Mouse (Mus musculus) gastrocnemius, adult 2 months (tissue): Measurements from ENCODE around the gene D130040H23Rik. TPM values are rescaled to one million over a fixed set of nuclear protein-coding genes. Genes with fewer than 3 reads are reported as not detected.
A peak's percentile ranks its signal among the peaks of the same experiment; 100 is the strongest.
"Not testable (repeated sequence)": the region's sequence is repeated elsewhere in the genome, so short reads cannot be mapped to it uniquely, and the experiment has no call there.

Experiments used
- DNase-seq: peaks from one replicate; pipeline ENCODE4 v3.0.0; 2022
- H3K27ac ChIP-seq: fragments of 200-600 bp; 2 replicates; pipeline ENCODE4 v1.8.1; 2022; ENCODE audit warnings: mild to moderate bottlenecking
- H3K4me3 ChIP-seq: fragments of 200-600 bp; 2 replicates; pipeline ENCODE4 v1.8.1; 2022; ENCODE audit warnings: mild to moderate bottlenecking, moderate library complexity
- CTCF ChIP-seq: fragments of 200-600 bp; IDR thresholded peaks from 2 replicates; pipeline ENCODE4 v1.8.1; 2022; ENCODE audit warnings: antibody characterized with exemption, mild to moderate bottlenecking, moderate library complexity
- intact Hi-C: fragments of 180-260 bp; cut with DNase I; formaldehyde crosslinking; loops from one replicate; pipeline ENCODE4 v1.15.1; 2025
- long read RNA-seq, 2 experiments: library from polyadenylated mRNA; stranded (forward); transcript quantifications; one replicate each; pipeline ENCODE4 v2.0.0; 2021
- total RNA-seq, 2 experiments: library from RNA; stranded (reverse); gene quantifications; 2 replicates each; pipeline ENCODE4 v1.2.3; 2021

The D130040H23Rik gene
- under 1 TPM in 1 of 2 experiments, not detected in 1; 0.20 TPM for total RNA-seq
- long read RNA-seq, experiment 1, result 0 reads
- long read RNA-seq, experiment 2, result 0 reads

- peak; percentile 60 for DNase-seq
- Histone ChIP-seq H3K4me3 (peak within 1 kb of the TSS; percentile 82), H3K27ac (peak within 1 kb of the TSS; percentile 76)
- intact Hi-C loops, result no loop called here
- no peak for TF ChIP-seq CTCF
Measured at GRCm38 (mm10) chr8:69270386-69271202, at the start of gene D130040H23Rik. Gene D130040H23Rik, plus strand, starts transcription at chr8:69271080.

- no peak for DNase-seq
- no peak overlapping the region for H3K4me3 ChIP-seq
- TF ChIP-seq CTCF, result no peak
- intact Hi-C loops, result no loop called here
- H3K27ac ChIP-seq, result no peak overlapping the region
Measured at GRCm38 (mm10) chr8:69242541-69242940, 28.3 kb upstream of the D130040H23Rik start.

DNA sequence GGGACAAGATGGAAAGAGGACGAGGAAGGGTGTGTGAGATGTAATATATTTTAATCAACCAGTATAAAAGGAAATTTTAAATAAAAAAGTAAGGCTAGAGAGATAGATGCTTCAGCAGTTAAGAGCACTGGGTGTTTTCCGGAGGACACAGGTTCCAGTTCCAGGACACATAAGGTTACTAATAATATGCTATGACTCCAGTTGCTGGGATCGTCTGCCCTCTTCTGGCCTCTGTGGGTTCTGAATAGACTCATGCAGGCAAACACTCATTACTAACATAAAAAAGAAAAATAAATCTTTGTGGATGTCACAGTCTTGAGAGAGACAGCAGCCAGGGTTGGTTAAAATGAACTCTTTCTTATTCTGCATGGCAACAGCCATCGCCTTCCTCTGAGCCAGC is 2.4 kb upstream of the D130040H23Rik start:
- H3K27ac ChIP-seq, result no peak overlapping the region
- TF ChIP-seq CTCF, result peak; percentile 42
- H3K4me3 ChIP-seq, result no peak overlapping the region
- DNase-seq, result no peak
- intact Hi-C loops, result loop anchor here (5.0 kb wide), 1 partner anchor 151 kb away; no protein-coding TSS in a partner anchor

GRCm38 (mm10) chr8:69271203-69271554 is 299 bp downstream of the D130040H23Rik start:
- H3K27ac ChIP-seq, result peak overlapping the region; percentile 76
- TF ChIP-seq CTCF, result no peak
- intact Hi-C loops, result no loop called here
- H3K4me3 ChIP-seq, result peak overlapping the region; percentile 82
- no peak for DNase-seq

DNA sequence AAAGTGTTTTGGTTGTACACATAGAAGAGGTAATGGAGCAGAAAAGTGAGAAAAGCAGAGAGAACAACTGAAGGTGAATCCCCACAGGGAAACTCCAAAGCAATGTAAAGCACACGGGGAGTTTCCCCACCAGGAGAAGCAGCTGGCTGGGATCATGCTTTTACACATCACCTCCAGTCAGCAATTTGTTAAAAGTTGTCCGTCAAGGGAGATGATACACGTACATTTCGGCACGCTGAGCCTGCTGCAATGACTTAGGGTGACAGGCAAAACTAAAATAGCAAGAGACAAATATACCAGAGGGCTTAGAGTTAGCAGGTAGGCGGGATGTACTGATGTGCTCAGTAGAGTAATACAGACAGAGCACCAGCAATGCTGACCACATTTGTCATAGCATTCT is 1.6 kb downstream of the D130040H23Rik start:
- Histone ChIP-seq H3K4me3 (no peak overlapping the region), H3K27ac (no peak overlapping the region)
- no peak for TF ChIP-seq CTCF
- intact Hi-C loops, result no loop called here
- DNase-seq, result no peak

GRCm38 (mm10) chr8:69324771-69325170 is 53.9 kb downstream of the D130040H23Rik start:
- H3K4me3 ChIP-seq, result no peak overlapping the region

DNA sequence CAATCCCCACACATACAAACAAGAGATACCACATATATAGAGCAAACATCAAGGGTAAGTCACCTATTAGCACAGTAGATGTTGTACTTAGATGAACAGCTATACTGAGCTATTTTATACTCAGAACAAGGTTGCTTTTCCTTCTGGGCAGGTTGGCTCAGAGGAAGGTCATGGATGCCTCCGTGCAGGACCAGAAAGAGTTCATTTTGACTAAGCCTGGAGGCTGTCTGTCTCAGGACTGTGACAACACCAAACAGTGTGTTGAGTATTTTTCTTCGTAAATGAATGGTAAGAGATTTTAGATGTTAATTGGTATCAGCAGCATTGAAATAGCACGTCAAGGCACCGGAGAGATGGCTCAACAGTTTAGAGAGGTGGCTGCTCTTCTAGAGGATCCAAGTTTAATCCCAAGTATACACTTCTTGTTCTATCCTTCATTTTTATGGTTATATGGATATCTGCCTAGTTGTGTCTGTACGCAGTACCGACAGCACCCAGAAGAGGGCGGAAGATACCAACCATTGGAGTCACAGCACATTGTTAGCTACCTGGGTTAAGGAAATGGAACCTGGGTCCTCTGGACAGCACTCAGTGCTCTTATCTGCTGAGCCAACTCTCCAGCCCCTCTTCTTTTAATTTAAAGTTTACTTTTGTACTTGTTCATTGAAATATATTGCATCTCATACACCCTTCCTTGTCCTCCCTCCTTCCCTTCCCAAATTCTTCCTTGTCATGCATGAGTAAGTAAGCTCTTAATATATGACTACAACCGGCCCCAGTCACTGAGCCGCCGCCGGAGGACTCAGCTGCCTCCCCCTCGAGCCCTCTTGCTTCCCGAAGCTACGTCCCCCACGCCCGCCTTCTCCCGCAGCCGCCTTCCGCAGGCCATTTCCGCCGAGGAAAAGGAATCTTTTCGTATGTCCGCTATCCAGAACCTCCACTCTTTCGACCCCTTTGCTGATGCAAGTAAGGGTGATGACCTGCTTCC is 57.7 kb downstream of the D130040H23Rik start:
- DNase-seq, result peak; percentile 72
- peak; percentile 94 for TF ChIP-seq CTCF
- H3K4me3 ChIP-seq, result peak overlapping the region; percentile 70
- intact Hi-C loops, result loop anchor here (5.0 kb wide), 1 partner anchor 219 kb away; no protein-coding TSS in a partner anchor
- H3K27ac ChIP-seq, result no peak overlapping the region

More at GRCm38 (mm10) chr8:69324771-69325170, 53.9 kb downstream of the D130040H23Rik start:
- no peak overlapping the region for H3K27ac ChIP-seq
- no peak for DNase-seq
- no peak for TF ChIP-seq CTCF
- intact Hi-C loops, result loop anchor here (5.0 kb wide), 1 partner anchor 223 kb away; no protein-coding TSS in a partner anchor

- peak overlapping the region; percentile 70 for H3K4me3 ChIP-seq
- not testable (repeated sequence) for H3K27ac ChIP-seq, DNase-seq
- intact Hi-C loops, result loop anchor here (5.0 kb wide), 1 partner anchor 218 kb away; no protein-coding TSS in a partner anchor
Measured at GRCm38 (mm10) chr8:69329289-69329688, 58.4 kb downstream of the D130040H23Rik start.

Other genes with a start within 250 kb of the D130040H23Rik start
- 1 to 10 TPM; 4.7 to 6.4 TPM for gene Zfp930, start 62.0 kb upstream of the D130040H23Rik start, total RNA-seq
- not detected for gene Gm9495, start 182.5 kb downstream of the D130040H23Rik start, total RNA-seq